Mouse (Mus musculus): ENCODE measurements around the gene Ndrg3.
A peak's percentile ranks its signal among the peaks of the same experiment; 100 is the strongest.
"Not testable (repeated sequence)": the region's sequence is repeated elsewhere in the genome, so short reads cannot be mapped to it uniquely, and the experiment has no call there.

The Ndrg3 gene

DNA sequence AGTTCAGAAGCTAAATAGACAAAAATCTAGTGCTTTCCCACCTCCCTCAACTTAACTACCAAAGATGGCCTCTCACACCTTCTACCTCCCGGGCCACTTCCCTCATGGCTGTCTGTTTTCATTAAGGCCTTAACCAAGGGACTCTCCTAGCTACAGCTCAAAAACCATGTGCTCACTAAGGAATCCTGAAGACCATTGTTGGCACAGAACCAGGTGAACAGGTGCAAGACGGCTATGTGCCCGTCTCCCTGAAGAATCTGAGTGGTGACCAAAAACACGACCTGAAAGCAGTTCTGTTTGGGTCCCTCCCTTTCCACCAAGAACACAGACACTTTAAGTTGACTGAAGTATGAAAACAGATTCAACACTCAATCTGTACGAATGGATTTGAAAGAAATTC is 6.4 kb upstream of the Ndrg3 start:
- DNase-seq (ENCODE audit: low spot score): no peak

DNA sequence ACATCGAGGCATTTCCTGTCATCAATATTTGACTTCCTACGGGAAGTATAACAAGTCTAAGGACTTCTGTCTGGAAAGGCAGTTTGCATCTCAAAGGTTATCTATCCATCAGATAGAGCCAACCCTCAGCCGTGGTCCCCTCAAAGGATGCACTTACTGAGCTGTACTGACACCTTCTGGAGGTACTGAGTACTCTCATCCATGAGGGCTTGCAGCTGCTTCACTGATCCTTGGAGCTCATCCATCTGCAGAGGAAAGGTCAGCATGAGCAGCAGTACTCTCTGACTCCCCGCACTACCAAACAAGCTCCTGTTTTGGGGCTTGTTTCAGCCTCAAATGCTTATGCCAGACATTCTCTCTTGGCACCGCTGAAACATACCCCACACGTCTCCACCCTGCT is 4.7 kb upstream of the Ndrg3 start:
- DNase-seq (ENCODE audit: low spot score): peak; percentile 56

DNA sequence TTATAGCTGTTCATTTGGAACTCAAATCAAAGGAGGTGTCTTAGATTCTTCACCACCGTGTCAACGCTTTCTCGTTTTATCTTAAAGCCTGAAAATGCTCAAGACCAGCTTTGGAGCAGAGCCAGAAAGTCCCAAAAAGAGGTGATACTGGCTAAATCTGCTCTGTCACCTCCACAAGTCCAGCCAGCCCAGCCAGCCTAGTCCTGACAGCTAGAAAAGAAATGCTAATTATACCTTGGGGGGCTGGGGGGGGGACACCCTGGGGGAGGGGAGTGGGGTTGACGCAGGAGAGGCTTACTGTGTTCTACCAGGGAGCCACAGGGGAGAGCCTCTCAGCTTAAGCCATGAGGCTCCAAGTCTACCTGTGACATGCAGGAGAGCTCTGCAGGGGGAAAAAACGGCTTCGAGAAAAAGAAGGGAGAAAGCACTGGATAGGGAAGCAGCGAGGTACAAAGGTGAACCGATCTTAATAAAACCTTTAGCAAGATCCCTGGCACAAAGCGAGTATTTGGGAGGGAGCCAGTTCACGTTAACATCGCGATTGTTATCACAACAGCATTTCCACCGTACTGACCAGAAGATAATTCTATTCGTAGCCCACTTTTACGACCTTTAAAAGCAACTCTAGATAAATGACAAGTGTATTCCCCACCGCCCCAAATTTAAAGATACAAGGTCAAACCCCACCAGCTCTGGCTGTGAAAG is 977 bp downstream of the Ndrg3 start:
- DNase-seq (ENCODE audit: low spot score): no peak

DNA sequence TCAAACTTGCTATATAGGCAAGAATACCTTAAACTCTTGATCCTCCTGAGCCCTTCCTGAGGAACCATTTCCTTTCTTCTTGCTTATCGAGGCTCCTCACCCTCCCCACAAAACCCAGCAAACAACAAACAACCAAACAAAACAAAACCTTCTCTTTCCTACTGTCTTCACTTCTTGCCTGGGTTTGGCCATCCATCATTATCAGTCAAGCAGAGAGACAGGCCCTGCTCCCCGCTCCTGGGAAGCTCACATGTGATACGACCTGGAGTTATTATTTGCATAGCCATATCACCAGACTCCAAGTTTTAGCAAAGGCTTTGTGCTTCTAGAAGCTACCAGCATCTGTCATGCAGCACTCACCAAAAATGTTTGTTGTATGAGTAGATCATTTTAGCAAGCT is 4.5 kb downstream of the Ndrg3 start:
- no peak for DNase-seq (ENCODE audit: low spot score)

DNA sequence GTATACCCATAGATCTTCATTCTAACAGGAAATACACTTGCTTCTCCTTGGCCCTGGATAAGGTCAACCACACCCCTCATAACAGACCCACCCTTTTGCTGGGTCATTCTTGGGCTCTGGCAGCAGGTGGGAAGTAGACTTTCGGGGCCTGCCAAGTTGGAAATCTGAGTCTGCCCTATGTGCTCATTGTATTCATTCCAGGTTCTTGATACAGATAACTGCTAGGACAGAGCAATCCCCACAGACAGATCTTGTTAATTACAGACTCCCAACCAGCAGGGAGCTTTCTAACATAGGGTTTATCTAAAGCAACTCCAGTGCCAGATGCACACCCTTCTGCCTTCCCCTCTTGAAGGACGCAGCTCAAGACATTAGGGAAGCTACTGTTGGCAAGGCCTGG is 9.0 kb downstream of the Ndrg3 start:
- DNase-seq (ENCODE audit: low spot score): peak; percentile 29

DNA sequence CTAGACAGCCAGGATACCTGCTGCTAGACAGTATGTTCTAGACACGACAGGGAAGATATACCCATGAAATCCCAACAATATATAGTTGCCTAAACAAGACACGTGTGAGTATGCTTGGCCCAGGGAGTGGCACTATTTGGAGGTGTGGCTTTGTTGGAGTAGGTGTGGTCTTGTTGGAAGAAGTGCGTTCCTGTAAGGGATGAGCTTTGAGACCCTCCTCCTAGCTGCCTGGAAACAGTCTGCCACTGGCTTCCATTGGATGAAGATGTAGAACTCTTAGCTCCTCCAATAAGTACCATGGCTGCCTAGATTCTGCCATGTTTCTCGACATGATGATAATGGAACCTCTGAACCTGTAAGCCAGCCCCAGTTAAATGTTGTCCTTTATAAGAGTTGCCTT is 10.6 kb downstream of the Ndrg3 start:
- no peak for DNase-seq (ENCODE audit: low spot score)

DNA sequence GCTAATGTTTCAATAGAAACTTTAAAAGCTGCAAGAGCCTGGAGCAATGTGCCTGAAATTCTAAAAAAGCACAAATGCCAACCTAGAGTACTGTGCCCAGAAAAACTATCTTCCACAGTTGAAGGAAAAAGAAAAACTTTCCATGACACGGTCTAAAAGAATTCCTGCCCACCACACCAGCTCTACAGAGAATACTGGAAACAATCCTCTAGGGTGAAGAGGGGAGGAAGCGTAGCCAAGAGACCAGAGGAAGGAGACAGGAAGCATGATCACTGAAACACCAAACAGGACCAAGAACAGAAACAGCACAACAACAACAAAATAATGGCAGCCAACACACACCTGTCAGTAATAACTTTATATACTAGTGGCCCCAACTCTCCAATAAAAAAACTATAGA is 11.8 kb downstream of the Ndrg3 start:
- DNase-seq (ENCODE audit: low spot score): no peak

DNA sequence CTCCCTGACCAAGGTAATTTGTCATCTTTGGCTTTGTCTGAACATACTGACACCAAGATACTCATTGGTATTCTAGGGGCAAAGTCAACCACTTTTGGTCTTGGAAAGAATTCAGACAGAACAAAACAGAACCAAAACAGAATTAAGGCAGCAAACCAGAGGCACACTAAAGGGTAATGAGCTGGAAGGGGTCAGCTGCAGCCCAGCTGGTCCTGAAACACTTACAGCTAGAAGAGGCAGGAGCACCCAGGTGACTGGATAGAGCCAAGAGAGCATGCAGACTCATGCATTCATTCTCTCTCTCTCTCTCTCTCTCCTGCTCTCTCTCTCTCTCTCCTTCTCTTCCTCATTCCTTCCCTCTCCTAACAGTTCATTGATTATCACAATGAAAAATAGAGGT is 15.1 kb downstream of the Ndrg3 start:
- no peak for DNase-seq (ENCODE audit: low spot score)

DNA sequence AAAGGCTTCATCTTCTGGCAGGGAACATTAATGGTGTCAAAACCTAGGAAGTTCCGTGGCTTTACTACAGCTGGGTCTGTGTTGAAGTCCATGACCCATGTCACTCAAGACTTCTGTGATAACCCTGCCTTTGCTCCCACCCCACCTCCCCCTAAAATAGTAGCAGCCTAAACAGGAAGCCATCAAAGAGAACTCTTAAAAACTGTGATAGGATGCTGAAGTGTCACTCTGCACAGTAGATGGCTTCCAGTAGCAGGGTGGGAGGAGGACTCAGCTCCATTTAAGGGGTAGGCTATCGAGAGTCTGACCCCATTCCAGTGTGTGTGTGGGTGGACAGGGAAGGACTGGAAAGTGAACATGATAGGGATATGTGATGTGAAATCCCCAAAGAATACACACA is 16.9 kb downstream of the Ndrg3 start:
- peak; percentile 15 for DNase-seq (ENCODE audit: low spot score)

DNA sequence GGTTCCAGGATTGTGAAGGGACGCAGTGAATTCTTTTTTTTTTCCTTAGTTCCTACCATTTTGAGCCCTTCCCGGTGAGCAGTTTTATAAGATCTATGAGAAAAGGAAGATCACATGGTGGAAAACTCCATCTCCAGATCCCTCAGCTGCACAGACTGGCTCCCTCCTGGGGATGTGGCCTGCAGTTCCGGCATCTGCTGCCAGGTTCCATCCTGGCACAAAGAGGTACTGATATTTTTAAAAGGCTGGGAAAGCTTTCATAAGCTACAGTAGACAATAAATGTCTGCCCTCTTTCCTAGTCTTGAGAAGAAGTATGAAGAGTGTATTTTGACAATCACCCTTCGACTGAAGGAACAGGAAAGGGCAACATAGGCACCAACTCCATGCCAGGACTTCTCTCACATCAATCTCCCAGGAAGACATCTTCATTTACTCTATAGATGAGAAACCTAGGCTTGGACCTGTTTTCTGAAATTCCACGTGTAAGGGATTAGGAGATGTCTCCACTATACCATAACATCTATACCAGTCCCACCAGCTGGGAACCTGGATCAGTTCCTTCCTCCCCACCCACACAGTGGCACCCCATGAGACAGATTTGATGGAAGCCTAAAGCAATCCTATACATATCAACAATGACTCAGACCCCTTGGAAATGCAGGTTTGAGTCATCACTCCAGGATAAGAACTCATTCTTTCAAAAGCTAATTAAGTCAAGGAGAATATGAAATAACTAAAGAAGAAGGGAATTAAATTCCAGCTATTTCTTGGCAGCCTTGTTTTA is 18.3 kb downstream of the Ndrg3 start:
- DNase-seq (ENCODE audit: low spot score): no peak

DNA sequence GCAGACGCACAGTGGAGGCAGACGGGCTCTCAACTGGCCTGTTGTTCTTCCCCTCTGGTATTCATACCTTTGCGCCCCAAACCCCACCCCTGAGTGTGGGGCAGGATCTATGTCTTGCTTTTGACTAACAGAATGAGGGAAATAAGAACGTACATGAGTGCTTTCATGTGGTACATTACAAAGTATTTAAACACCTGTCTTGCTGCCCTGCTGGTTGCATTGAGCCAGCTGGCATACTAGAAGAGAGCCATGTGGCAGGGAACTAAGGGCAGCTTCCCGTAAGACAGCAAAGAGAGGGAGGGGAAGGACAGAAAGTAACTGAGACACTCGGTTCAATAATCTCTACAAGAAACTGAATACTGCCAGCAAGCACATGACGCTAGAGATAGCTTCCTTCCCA is 21.6 kb downstream of the Ndrg3 start:
- DNase-seq (ENCODE audit: low spot score): no peak

DNA sequence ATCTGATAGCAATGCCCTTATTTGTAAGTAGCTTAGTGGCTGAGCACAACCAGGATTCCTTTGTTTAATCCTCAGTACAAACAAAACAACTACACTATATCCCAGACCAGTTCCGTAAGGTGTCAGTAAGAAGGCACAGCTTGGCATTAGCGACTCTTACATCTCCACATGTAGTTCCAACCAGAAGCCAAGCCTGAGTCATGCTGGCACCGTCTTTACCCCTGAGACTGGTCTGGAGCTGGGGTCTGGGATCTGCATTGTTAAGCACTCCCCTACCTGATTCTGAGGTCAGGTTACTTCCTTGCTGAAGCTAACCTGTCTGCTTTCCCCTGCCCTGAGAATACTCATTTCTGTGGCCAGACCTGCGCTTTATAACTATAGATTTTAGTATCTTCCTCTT is 23.4 kb downstream of the Ndrg3 start:
- DNase-seq (ENCODE audit: low spot score): no peak

DNA sequence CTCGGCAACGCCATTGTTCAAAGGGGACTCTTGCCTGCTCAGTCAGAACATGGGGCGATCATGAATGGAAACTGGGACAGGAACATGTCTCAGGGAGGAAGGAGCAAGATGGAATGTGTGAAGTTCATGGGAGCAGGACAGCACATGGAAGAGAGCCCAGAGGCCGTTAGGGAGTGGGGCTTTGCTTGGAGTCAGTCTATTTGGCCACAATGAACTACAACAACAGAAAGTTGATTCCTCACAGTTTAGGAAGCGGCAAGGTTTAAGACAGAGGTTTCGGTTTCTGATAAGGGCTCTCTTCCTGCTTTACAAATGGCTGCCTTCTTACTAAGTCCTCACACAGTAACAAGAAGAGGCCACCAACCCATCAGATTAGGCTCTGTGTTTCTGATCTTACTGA is 24.5 kb downstream of the Ndrg3 start:
- DNase-seq (ENCODE audit: low spot score): no peak

DNA sequence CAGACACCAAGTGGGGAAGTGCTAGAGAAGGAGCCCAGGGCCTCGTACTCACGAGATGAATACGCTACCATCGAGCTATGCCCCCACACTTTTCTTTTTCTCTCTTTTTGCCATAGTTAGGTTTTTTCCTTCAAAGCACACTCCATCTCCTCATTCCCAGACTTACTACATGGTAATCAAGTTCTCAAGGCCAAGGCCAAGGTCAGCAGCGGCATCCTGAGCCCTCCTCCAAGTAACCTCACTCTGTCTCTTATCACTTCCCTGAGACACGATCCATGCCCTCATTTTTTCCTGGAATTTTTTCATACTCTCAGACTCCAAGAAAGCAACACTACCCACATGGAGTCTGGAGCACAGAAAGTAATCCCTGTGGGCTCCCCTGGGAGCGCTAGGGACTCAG is 28.0 kb downstream of the Ndrg3 start:
- no peak for DNase-seq (ENCODE audit: low spot score)

DNA sequence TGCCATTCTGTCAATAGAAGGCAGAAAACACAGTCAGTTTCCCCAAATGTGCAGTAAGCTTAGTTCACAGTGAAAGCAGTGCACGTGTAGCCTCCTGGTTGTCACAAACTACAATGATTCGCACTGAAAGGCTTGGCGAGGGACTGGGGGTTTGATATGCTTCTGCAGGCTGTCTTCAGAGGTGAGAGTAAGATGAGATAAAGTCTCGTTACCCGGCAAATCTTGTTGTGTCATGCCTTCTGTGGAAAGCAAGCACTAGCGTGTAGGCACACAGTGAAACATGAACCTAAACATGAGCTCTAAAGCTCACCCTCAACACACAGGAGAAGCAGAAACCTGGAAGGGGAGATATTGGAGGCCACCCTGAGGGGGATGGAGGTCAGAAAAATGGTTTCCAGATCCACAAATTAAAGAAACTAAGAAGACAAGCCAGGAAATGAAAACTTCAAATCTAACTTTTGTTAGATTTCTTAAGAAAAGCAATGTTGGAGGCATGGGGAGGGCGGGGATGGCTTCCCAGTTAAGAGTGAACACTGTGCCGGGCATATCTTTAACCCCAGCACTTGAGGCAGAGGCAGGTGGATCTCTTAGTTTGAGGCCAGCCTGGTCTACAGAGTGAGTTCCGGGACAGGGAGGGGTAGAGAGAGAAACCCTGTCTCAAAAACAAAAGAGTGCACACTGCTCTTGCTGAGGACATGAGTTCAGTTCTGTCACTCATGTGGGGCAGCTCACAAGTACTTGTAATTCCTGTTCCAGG is 33.2 kb downstream of the Ndrg3 start:
- no peak for DNase-seq (ENCODE audit: low spot score)

DNA sequence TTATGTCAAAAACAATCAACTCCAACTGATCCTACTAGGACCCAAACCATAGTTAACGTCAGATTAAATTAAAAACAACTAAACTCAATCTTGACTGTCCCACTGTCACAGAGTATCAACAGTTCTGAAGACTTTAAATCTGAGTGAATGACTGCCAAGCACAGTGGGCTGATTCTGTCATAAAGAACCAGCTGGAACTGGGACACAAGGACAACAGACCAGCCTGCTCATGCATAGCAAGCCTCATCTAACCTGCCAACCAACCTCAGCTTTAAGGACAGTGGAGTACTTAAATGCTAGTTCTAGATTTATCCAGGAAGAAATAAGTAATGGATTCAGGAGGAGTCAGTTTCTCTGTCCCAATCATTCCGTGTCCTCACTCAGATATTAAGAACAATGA is 34.8 kb downstream of the Ndrg3 start:
- DNase-seq (ENCODE audit: low spot score): no peak

DNA sequence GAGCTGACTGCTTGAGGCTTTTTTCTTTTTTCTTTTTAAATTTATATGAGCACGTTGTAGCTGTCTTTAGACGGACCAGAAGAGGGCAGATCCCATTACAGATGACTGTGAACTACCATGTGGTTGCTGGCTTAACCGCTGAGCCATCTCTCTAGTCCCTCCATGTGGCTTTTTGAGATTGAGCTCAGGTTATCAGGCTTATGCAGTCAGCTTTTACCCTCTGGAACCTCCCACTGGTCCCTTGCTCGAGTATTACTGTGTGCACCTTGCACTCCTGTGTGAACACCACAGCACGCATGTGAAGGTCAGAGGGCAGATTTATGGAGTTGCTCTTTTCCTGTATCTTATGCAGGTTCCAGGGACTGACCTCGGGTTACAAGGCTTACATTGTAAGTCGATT is 35.5 kb downstream of the Ndrg3 start:
- no peak for DNase-seq (ENCODE audit: low spot score)

DNA sequence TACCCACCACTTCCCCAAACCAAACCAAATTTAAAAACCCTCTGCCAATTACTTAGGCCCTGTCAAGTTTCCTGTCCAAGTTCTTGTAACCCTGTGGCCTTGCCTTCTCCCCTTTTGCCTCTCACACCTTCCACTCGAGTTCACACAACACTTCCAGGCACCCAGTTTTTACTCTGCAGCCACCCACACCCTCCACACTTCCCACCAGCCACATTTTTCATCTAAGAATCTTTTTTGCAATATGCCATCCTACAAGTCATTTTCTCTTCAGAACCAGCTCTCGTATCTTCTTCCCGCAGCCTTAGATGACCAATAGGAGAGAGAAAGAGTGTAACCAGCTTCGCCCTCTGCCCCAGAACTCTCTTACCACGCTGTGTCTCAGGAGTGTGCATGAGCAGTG is 37.4 kb downstream of the Ndrg3 start:
- no peak for DNase-seq (ENCODE audit: low spot score)

DNA sequence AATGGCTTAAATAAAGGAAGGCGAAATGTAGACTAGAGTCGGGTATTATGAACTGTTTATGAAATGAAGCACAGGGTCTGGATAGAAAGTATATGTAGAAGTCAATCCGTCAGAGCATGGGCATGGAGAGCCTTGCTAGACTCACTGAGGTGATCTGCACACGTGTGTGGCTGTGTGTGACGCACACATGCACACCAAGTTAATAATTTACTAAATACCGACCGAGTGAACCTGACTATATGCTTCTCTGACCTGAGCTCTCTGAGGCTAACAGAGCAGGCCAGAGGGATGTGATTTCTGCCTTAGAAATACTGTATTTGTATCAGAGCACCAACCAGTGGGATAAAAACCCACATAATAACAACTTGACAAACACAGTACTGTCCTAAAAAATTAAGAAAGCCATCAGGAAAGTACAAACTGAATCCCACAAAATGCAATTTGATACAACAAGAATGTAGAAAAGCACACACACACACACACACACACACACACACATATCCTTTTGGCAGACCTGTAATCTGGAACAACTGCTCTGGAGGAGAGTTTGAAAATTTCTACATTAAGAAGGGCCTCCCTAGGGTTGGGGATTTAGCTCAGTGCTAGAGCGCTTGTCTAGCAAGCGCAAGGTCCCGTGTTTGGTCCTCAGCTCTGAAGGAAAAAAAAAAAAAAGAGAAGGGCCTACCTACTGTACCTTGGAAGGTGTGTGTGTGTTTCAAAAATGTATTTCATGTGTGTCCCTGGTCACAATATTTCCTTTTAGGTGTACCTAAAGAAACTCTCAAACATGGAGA is 40.4 kb downstream of the Ndrg3 start:
- no peak for DNase-seq (ENCODE audit: low spot score)

DNA sequence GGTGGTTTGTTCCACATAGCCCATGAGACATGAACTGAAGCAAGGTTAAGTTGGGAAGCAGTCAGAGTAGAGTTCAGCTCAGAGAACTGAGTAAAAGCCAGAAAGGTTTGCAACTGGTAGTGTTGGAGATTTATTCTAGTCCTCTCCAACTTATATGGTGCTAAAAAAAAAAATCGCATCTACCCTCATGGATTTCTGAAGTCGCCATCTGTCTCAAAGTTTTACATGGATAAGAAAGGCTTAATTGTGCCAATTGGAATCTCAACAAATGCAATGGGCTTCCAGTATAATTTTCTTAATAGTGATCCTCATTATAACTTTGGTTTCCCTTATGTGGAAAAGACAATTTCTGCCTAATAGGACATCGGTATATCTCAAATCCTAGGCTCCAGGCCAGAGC is 41.0 kb downstream of the Ndrg3 start:
- no peak for DNase-seq (ENCODE audit: low spot score)

DNA sequence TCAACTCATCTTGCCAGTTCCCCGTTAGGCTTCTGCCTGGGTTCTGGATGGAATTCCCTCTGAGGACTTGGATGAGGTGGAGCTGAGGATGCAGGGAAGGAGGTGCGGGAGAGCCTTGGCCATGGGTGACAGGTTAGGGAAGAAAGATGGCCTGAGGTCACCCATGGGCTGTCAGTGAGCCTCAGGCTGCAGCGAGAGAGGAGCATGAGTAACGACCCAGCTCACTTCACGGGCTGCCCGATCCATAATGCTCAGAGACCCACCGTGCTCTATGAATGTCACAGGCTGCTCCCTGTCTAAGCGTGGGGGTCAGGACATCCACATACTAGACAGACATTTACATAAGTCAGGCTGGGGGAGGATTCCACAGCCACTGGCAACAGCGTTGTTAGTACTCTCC is 50.3 kb downstream of the Ndrg3 start:
- DNase-seq (ENCODE audit: low spot score): not testable (repeated sequence)

DNA sequence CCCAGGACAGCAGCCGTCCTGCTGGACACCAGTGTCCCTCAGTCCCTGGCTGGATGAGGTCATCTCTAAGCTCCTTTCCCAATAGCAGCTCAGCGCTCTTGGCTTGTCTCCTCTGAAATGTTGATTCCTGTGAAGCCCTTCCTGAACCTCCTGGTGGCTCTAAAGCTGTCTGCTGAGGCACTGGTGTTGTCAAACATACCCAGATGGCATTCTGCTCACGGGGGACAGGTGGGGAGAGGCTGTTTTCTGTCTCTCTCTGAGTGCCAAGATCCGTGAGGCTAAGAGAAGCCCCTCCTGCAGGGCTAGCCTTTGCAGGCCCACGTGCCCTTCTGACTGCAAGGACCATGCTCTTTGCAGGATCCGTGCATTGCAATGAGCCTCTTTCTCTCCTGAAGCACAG is 51.9 kb downstream of the Ndrg3 start:
- not testable (repeated sequence) for DNase-seq (ENCODE audit: low spot score)

Measured in lung, postnatal 25 days (tissue).